Mouse (Mus musculus): ENCODE measurements around the gene Olfr196.
"Not testable (repeated sequence)": the region's sequence is repeated elsewhere in the genome, so short reads cannot be mapped to it uniquely, and the experiment has no call there.

The Olfr196 gene

GRCm38 (mm10) chr16:59170354-59170753, at the start of gene Olfr196:
TSS of gene Olfr196 (minus strand) at chr16:59170454.
- no peak for DNase-seq (ENCODE audit: extremely low read depth, low read depth, low spot score)

- not testable (repeated sequence) for DNase-seq (ENCODE audit: extremely low read depth, low read depth, low spot score)
Measured at GRCm38 (mm10) chr16:59219667-59220066, 49.4 kb upstream of the Olfr196 start, which contains the start of gene Olfr199. TSS of gene Olfr199 (minus strand) at chr16:59219767.

GRCm38 (mm10) chr16:59217861-59218260, 47.6 kb upstream of the Olfr196 start:
- DNase-seq (ENCODE audit: extremely low read depth, low read depth, low spot score): not testable (repeated sequence)

- not testable (repeated sequence) for DNase-seq (ENCODE audit: extremely low read depth, low read depth, low spot score)
Measured at GRCm38 (mm10) chr16:59203433-59203832, 33.2 kb upstream of the Olfr196 start, which contains the start of gene Olfr198. TSS of gene Olfr198 (minus strand) at chr16:59203533.

- DNase-seq (ENCODE audit: extremely low read depth, low read depth, low spot score): no peak
Measured at GRCm38 (mm10) chr16:59151996-59152395, 18.3 kb downstream of the Olfr196 start.

GRCm38 (mm10) chr16:59146746-59147145, 23.5 kb downstream of the Olfr196 start, which contains the start of gene Olfr195:
TSS of gene Olfr195 (plus strand) at chr16:59147046.
- no peak for DNase-seq (ENCODE audit: extremely low read depth, low read depth, low spot score)

GRCm38 (mm10) chr16:59141105-59141504, 29.1 kb downstream of the Olfr196 start:
- DNase-seq (ENCODE audit: extremely low read depth, low read depth, low spot score): no peak

GRCm38 (mm10) chr16:59130740-59131139, 39.5 kb downstream of the Olfr196 start:
- DNase-seq (ENCODE audit: extremely low read depth, low read depth, low spot score): no peak

- no peak for DNase-seq (ENCODE audit: extremely low read depth, low read depth, low spot score)
Measured at GRCm38 (mm10) chr16:59120969-59121368, 49.3 kb downstream of the Olfr196 start, which contains the start of gene Olfr194. TSS of gene Olfr194 (minus strand) at chr16:59121069.
